ENCODE assay signal across 8 mouse cellular contexts in the genomic region with DNA sequence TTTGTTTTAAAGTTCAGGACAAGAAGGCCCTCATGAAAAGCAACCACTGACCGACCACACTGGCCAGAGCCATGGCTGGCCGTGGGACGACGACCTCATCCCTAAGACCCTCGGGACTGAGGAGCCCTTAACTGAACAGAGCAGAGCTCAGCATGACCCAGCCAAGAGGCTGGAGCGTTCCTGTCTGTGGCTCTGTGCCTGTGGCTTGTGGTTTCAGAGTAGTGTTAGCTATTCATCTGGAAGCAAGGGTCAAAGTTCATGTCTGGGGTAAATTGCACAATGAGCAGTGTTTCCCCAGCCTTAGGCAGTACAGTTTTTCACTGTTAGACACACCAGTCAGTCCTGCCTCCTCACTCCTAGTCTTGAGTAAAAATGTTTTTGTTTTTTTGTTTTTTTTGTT. TPM values are rescaled to one million over a fixed set of nuclear protein-coding genes. Genes with fewer than 3 reads are reported as not detected.
A peak's percentile ranks its signal among the peaks of the same experiment; 100 is the strongest.
DNase-seq lines count a peak whose midpoint lies in the region; ATAC-seq and TF ChIP-seq lines count a peak whose summit lies in the region.

No protein-coding gene starts in this region.

- 27% methylated on average over 6 of the region's 6 CpGs for WGBS in kidney, embryonic 14.5 days
- WGBS in large intestine, adult 2 months = 24% methylated on average over 6 of the region's 6 CpGs
- 15% methylated on average over 6 of the region's 6 CpGs for WGBS in midbrain, embryonic 16.5 days
- WGBS in thymus, adult 2 months = 34% methylated on average over 6 of the region's 6 CpGs

- ATAC-seq in kidney, embryonic 14.5 days (ENCODE audit: low FRiP score, low TSS enrichment) = no peak
- ATAC-seq in midbrain, embryonic 16.5 days = no peak
- no peak for ATAC-seq in inflammation-experienced regulatory T-cells, adult 6 months

- peak; percentile 76 for DNase-seq in kidney, adult 11 months
- DNase-seq in embryo, embryonic 11 days = peak; percentile 76
- DNase-seq in large intestine, adult 2 months (ENCODE audit: low read depth, low spot score) = peak; percentile 38
- no peak for DNase-seq in frontal cortex, postnatal 25 days (ENCODE audit: low spot score in 2 of 2)
- no peak for DNase-seq in thymus, adult 2 months

- no peak overlapping the region for H3K4me3 ChIP-seq in kidney, embryonic 14.5 days (ENCODE audit: low read length)
- no peak overlapping the region for H3K4me3 ChIP-seq in midbrain, embryonic 16.5 days (ENCODE audit: low read depth, low read length)
- H3K4me3 ChIP-seq in thymus, adult 2 months (ENCODE audit: control insufficient read depth, insufficient read depth, low read length) = no peak overlapping the region

- H3K9me3 ChIP-seq in kidney, embryonic 14.5 days (ENCODE audit: control insufficient read depth, low read length) = no peaks in the 10 kb centered on the region
- no peaks in the 10 kb centered on the region for H3K9me3 ChIP-seq in midbrain, embryonic 16.5 days (replicated peaks; ENCODE audit: control insufficient read depth, low read length, poor library complexity, severe bottlenecking)

- TF ChIP-seq POLR2A in thymus, adult 2 months (IDR thresholded peaks at IDR 0.05; ENCODE audit: control insufficient read depth, extremely low read depth, insufficient read depth, low read length, poor library complexity) = no peak

- no peaks in the 10 kb centered on the region for H3K27me3 ChIP-seq in kidney, embryonic 14.5 days (ENCODE audit: control insufficient read depth, insufficient read depth, low read length)
- no peaks in the 10 kb centered on the region for H3K27me3 ChIP-seq in midbrain, embryonic 16.5 days (ENCODE audit: control insufficient read depth, insufficient read depth, low read depth, low read length)
- no peaks in the 10 kb centered on the region for H3K27me3 ChIP-seq in thymus, adult 2 months (ENCODE audit: control insufficient read depth, insufficient read depth, low read length)

- peaks cover 9% of the 10 kb centered on the region; the same call in 1 of the 2 replicates for H3K4me1 ChIP-seq in kidney, embryonic 14.5 days (ENCODE audit: control insufficient read depth, insufficient read depth, low read length)
- peaks cover 21% of the 10 kb centered on the region for H3K4me1 ChIP-seq in midbrain, embryonic 16.5 days (ENCODE audit: control insufficient read depth, insufficient read depth, low read length)
- peaks cover 9% of the 10 kb centered on the region for H3K4me1 ChIP-seq in thymus, adult 2 months (replicated peaks; ENCODE audit: control insufficient read depth, insufficient read depth, low read length)

- peaks cover 10% of the 10 kb centered on the region for H3K36me3 ChIP-seq in kidney, embryonic 14.5 days (ENCODE audit: control insufficient read depth, insufficient read depth, low read length)
- no peaks in the 10 kb centered on the region for H3K36me3 ChIP-seq in midbrain, embryonic 16.5 days (ENCODE audit: control insufficient read depth, insufficient read depth, low read length)
- H3K36me3 ChIP-seq in thymus, adult 2 months (ENCODE audit: control insufficient read depth, insufficient read depth, low read length) = no peaks in the 10 kb centered on the region

- H3K9ac ChIP-seq in kidney, embryonic 14.5 days (ENCODE audit: low read depth, low read length) = no peak overlapping the region
- no peak overlapping the region for H3K9ac ChIP-seq in midbrain, embryonic 16.5 days (ENCODE audit: low read depth, low read length)

- no peak for TF ChIP-seq CTCF in thymus, adult 2 months (IDR thresholded peaks at IDR 0.05; ENCODE audit: borderline replicate concordance, control insufficient read depth, extremely low read depth, insufficient read depth, low read length, poor library complexity)

- no peak overlapping the region for H3K4me2 ChIP-seq in kidney, embryonic 14.5 days (replicated peaks; ENCODE audit: low read depth, low read length)
- H3K4me2 ChIP-seq in midbrain, embryonic 16.5 days (ENCODE audit: low read length) = no peak overlapping the region

- H3K27ac ChIP-seq in kidney, embryonic 14.5 days (ENCODE audit: low read depth, low read length) = no peak overlapping the region
- 0 out of 2 replicates have a peak overlapping the region, but pooled peaks have one; percentile 41 for H3K27ac ChIP-seq in midbrain, embryonic 16.5 days (ENCODE audit: low read length)
- no peak overlapping the region for H3K27ac ChIP-seq in thymus, adult 2 months (ENCODE audit: control insufficient read depth, insufficient read depth, low read length)

RNA-seq across cellular contexts. Expression of gene H1fx, which starts 11.3 kb away (rescaled TPM):
- polyA plus RNA-seq in kidney, embryonic 14.5 days (2014; fragmentation: Nextera tagmentation; extraction: Ambion mirVana) = 38.2 and 45.8 TPM in 2 replicates
- polyA plus RNA-seq in large intestine, adult 2 months (2012; rRNA removed) = 3.0 and 5.0 TPM in 2 replicates
- 13.5 and 14.4 TPM in 2 replicates for polyA plus RNA-seq in midbrain, embryonic 16.5 days (2015; fragmentation: Nextera tagmentation; extraction: Ambion mirVana)
- not detected for polyA plus RNA-seq in inflammation-experienced regulatory T-cells, adult 6 months (2017; shearing (Covaris generic))
- polyA plus RNA-seq in thymus, adult 2 months (2012; rRNA removed) = 9.8 and 25.4 TPM in 2 replicates

RNA-seq across cellular contexts. Expression of gene Rab7, which starts 52.3 kb away (rescaled TPM):
- 151 and 222 TPM in 2 replicates for polyA plus RNA-seq in kidney, embryonic 14.5 days (2014; fragmentation: Nextera tagmentation; extraction: Ambion mirVana)
- polyA plus RNA-seq in large intestine, adult 2 months (2012; rRNA removed) = 144 and 174 TPM in 2 replicates
- 357 and 370 TPM in 2 replicates for polyA plus RNA-seq in midbrain, embryonic 16.5 days (2015; fragmentation: Nextera tagmentation; extraction: Ambion mirVana)
- polyA plus RNA-seq in inflammation-experienced regulatory T-cells, adult 6 months (2017; shearing (Covaris generic)) = 100 to 1,000 TPM; 271 to 323 (median 302) TPM
- 145 and 148 TPM in 2 replicates for polyA plus RNA-seq in thymus, adult 2 months (2012; rRNA removed)

Comparison
In these comparisons a context has a peak if more than half of its experiments do, and no peak if none do; other contexts are left out.
1. DNase-seq: peak in kidney, adult 11 months (single experiment), embryo, embryonic 11 days (single experiment) and large intestine, adult 2 months (single experiment); none in frontal cortex, postnatal 25 days (0 of 2) and thymus, adult 2 months (single experiment).